Mouse (Mus musculus) stomach, postnatal 0 days (tissue): ENCODE data around the gene Cmbl.

Experiments
- CTCF ChIP-seq: IDR thresholded peaks from 2 replicates; pipeline ENCODE4 v1.5.1; 2016; ENCODE audit warnings: antibody characterized with exemption, low read depth, mild to moderate bottlenecking, moderate library complexity
- EP300 ChIP-seq: optimal IDR thresholded peaks from 2 replicates; pipeline ENCODE3; 2016; ENCODE audit warnings: antibody characterized with exemption

DNA sequence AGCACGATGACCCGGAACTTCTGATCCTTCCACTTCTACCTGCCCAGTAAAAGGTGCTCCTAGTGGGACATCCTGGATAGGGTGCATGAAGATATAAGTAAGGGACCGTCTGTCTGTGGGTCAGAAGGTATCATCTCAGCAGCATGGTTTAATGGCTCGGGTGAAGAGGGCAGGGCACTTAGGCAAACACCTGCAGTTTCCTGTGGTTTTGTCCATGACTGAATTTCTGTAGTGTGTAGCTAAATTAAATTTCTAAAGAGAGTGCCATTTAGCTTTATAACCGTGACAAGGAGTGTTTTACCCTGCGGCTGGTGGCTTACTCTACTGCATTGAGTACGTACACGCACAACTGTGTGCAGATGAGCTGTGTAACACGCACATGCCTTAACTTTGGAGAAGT is 52.1 kb downstream of the Cmbl start:
- TF ChIP-seq CTCF (no peak), EP300 (no peak)
